Mouse (Mus musculus) forebrain, embryonic 12.5 days (tissue): ENCODE results near the gene Tgfbi. TPM values are rescaled to one million over a fixed set of nuclear protein-coding genes. Genes with fewer than 3 reads are reported as not detected.
A peak's percentile ranks its signal among the peaks of the same experiment; 100 is the strongest.

Experiments
- ATAC-seq: fragments of 200-750 bp; cut with Nextera tagmentation; 2 replicates; pipeline ENCODE4 v1.8.0; 2017; ENCODE audit warnings: moderate TSS enrichment; ENCODE audit not compliant: low FRiP score
- H3K27ac ChIP-seq: fragments of 300-500 bp; sonication (generic); 2 replicates; pipeline ENCODE4 v1.5.1; 2016; ENCODE audit warnings: mild to moderate bottlenecking
- H3K27me3 ChIP-seq: fragments of 300-500 bp; sonication (generic); 2 replicates; pipeline ENCODE4 v1.6.1; 2016; ENCODE audit warnings: mild to moderate bottlenecking
- H3K36me3 ChIP-seq: fragments of 300-500 bp; sonication (generic); replicated peaks from 2 replicates; pipeline ENCODE4 v1.6.1; 2016; ENCODE audit warnings: mild to moderate bottlenecking
- H3K4me1 ChIP-seq: fragments of 300-500 bp; sonication (generic); 2 replicates; pipeline ENCODE4 v1.6.1; 2016
- H3K4me2 ChIP-seq: fragments of 300-500 bp; sonication (generic); 2 replicates; pipeline ENCODE4 v1.6.1; 2016; ENCODE audit warnings: mild to moderate bottlenecking, moderate library complexity
- H3K4me3 ChIP-seq: fragments of 300-500 bp; sonication (generic); replicated peaks from 2 replicates; pipeline ENCODE4 v1.5.1; 2016; ENCODE audit warnings: mild to moderate bottlenecking
- H3K9ac ChIP-seq: fragments of 300-500 bp; sonication (generic); 2 replicates; pipeline ENCODE4 v1.6.1; 2016; ENCODE audit warnings: mild to moderate bottlenecking
- H3K9me3 ChIP-seq: fragments of 300-500 bp; sonication (generic); 2 replicates; pipeline ENCODE4 v1.6.1; 2016
- WGBS: fragments of 180-500 bp; shearing (Covaris S2); methylation state at CpG from one replicate; pipeline ENCODE4 v1.1.7; 2016; 5-methylcytosine and 5-hydroxymethylcytosine counted together
- polyA plus RNA-seq: library from polyadenylated mRNA; unstranded; fragments of >200 nt; fragmentation: Nextera tagmentation; extraction: Ambion mirVana; gene quantifications from 2 replicates; pipeline ENCODE4 v1.2.1, GENCODE M21; 2016

Gene Tgfbi
- polyA plus RNA-seq, 1 experiment from 2014 or later: 24.0 TPM

- Histone ChIP-seq H3K4me2 (no peak overlapping the region), H3K27me3 (no peaks in the 10 kb centered on the region; the same call in 1 of the 2 replicates), H3K9ac (no peak overlapping the region), H3K9me3 (no peaks in the 10 kb centered on the region), H3K4me1 (peaks cover 10% of the 10 kb centered on the region; the same call in 1 of the 2 replicates), H3K36me3 (no peaks in the 10 kb centered on the region), H3K27ac (peak overlapping the region; percentile 59), H3K4me3 (no peak overlapping the region)
- no peak for ATAC-seq
- WGBS: 89% methylated on average over 10 of the region's 10 CpGs
These were observed 38.5 kb downstream of the Tgfbi start for GRCm38 (mm10) chr13:56647597-56648405.

- H3K4me2 ChIP-seq: no peak overlapping the region
- no peaks in the 10 kb centered on the region; the same call in 1 of the 2 replicates for H3K27me3 ChIP-seq
- H3K36me3 ChIP-seq: no peaks in the 10 kb centered on the region
- H3K9me3 ChIP-seq: no peaks in the 10 kb centered on the region
- WGBS: 82% methylated on average over 2 of the region's 2 CpGs
- peaks cover 10% of the 10 kb centered on the region; the same call in 1 of the 2 replicates for H3K4me1 ChIP-seq
- no peak overlapping the region for H3K9ac ChIP-seq
- no peak overlapping the region for H3K27ac ChIP-seq
- no peak for ATAC-seq
- H3K4me3 ChIP-seq: no peak overlapping the region
These were observed 40.7 kb downstream of the Tgfbi start for GRCm38 (mm10) chr13:56650020-56650419.

- no peaks in the 10 kb centered on the region for H3K36me3 ChIP-seq
- H3K9me3 ChIP-seq: no peaks in the 10 kb centered on the region
- no peak overlapping the region for H3K27ac ChIP-seq
- H3K4me2 ChIP-seq: no peak overlapping the region
- no peaks in the 10 kb centered on the region for H3K27me3 ChIP-seq
- H3K4me1 ChIP-seq: peaks cover 10% of the 10 kb centered on the region; the same call in 1 of the 2 replicates
- WGBS: 61% methylated on average over 8 of the region's 8 CpGs
- H3K4me3 ChIP-seq: no peak overlapping the region
- H3K9ac ChIP-seq: no peak overlapping the region
- no peak for ATAC-seq
These were observed 43.1 kb downstream of the Tgfbi start for GRCm38 (mm10) chr13:56652381-56652780.

GRCm38 (mm10) chr13:56654176-56654575 is 44.9 kb downstream of the Tgfbi start:
- H3K4me2 ChIP-seq: no peak overlapping the region

GRCm38 (mm10) chr13:56657946-56658512 is 48.7 kb downstream of the Tgfbi start:
- Histone ChIP-seq H3K4me1 (no peaks in the 10 kb centered on the region), H3K4me3 (no peak overlapping the region), H3K4me2 (no peak overlapping the region), H3K36me3 (no peaks in the 10 kb centered on the region), H3K27ac (no peak overlapping the region), H3K9me3 (no peaks in the 10 kb centered on the region), H3K9ac (no peak overlapping the region), H3K27me3 (no peaks in the 10 kb centered on the region)
- ATAC-seq: no peak
- WGBS: 34% methylated on average over 7 of the region's 7 CpGs

More at GRCm38 (mm10) chr13:56654176-56654575, 44.9 kb downstream of the Tgfbi start:
- ATAC-seq: no peak
- Histone ChIP-seq H3K4me1 (no peaks in the 10 kb centered on the region), H3K9ac (no peak overlapping the region), H3K36me3 (no peaks in the 10 kb centered on the region), H3K27ac (no peak overlapping the region), H3K27me3 (no peaks in the 10 kb centered on the region), H3K4me3 (no peak overlapping the region), H3K9me3 (no peaks in the 10 kb centered on the region)
- 90% methylated on average over 5 of the region's 5 CpGs for WGBS

- H3K4me2 ChIP-seq: no peak overlapping the region
- ATAC-seq: no peak
- no peaks in the 10 kb centered on the region for H3K36me3 ChIP-seq
- H3K9ac ChIP-seq: no peak overlapping the region
- no peaks in the 10 kb centered on the region for H3K4me1 ChIP-seq
- no peak overlapping the region for H3K27ac ChIP-seq
- H3K27me3 ChIP-seq: no peaks in the 10 kb centered on the region
- no peaks in the 10 kb centered on the region for H3K9me3 ChIP-seq
- H3K4me3 ChIP-seq: no peak overlapping the region
- 77% methylated on average over 6 of the region's 6 CpGs for WGBS
These were observed 49.6 kb downstream of the Tgfbi start for GRCm38 (mm10) chr13:56658931-56659330.

GRCm38 (mm10) chr13:56661914-56662621 is 52.7 kb downstream of the Tgfbi start:
- Histone ChIP-seq H3K4me3 (no peak overlapping the region), H3K9me3 (no peaks in the 10 kb centered on the region), H3K4me2 (no peak overlapping the region), H3K36me3 (no peaks in the 10 kb centered on the region), H3K27ac (no peak overlapping the region), H3K27me3 (no peaks in the 10 kb centered on the region; the same call in 1 of the 2 replicates), H3K9ac (no peak overlapping the region), H3K4me1 (no peaks in the 10 kb centered on the region)
- ATAC-seq: no peak
- WGBS: 68% methylated on average over 7 of the region's 7 CpGs

GRCm38 (mm10) chr13:56664256-56665170 is 55.2 kb downstream of the Tgfbi start:
- Histone ChIP-seq H3K27ac (no peak overlapping the region), H3K4me3 (no peak overlapping the region), H3K36me3 (no peaks in the 10 kb centered on the region), H3K4me1 (no peaks in the 10 kb centered on the region), H3K9me3 (no peaks in the 10 kb centered on the region), H3K27me3 (no peaks in the 10 kb centered on the region; the same call in 1 of the 2 replicates), H3K4me2 (no peak overlapping the region), H3K9ac (no peak overlapping the region)
- WGBS: 78% methylated on average over 17 of the region's 17 CpGs
- no peak for ATAC-seq

GRCm38 (mm10) chr13:56671206-56671605 is 61.9 kb downstream of the Tgfbi start:
- Histone ChIP-seq H3K9ac (no peak overlapping the region), H3K4me1 (no peaks in the 10 kb centered on the region), H3K27ac (no peak overlapping the region), H3K9me3 (no peaks in the 10 kb centered on the region), H3K4me2 (no peak overlapping the region), H3K27me3 (peaks cover 7% of the 10 kb centered on the region; the same call in 1 of the 2 replicates), H3K4me3 (no peak overlapping the region), H3K36me3 (no peaks in the 10 kb centered on the region)
- ATAC-seq: no peak
- 76% methylated on average over 11 of the region's 11 CpGs for whole genome bisulfite sequencing

- H3K4me3 ChIP-seq: no peak overlapping the region
- no peaks in the 10 kb centered on the region for H3K9me3 ChIP-seq
- ATAC-seq: no peak
- no peak overlapping the region for H3K4me2 ChIP-seq
- peaks cover 7% of the 10 kb centered on the region; the same call in 1 of the 2 replicates for H3K4me1 ChIP-seq
- H3K27ac ChIP-seq: no peak overlapping the region
- 75% methylated on average over 4 of the region's 4 CpGs for WGBS
- no peak overlapping the region for H3K9ac ChIP-seq
- no peaks in the 10 kb centered on the region for H3K36me3 ChIP-seq
- peaks cover 7% of the 10 kb centered on the region; the same call in 1 of the 2 replicates for H3K27me3 ChIP-seq
These were observed 68.4 kb downstream of the Tgfbi start for GRCm38 (mm10) chr13:56677731-56678130.

GRCm38 (mm10) chr13:56678188-56678787 is 69.0 kb downstream of the Tgfbi start:
- Histone ChIP-seq H3K27me3 (peaks cover 7% of the 10 kb centered on the region; the same call in 1 of the 2 replicates), H3K27ac (no peak overlapping the region; the same call in 1 of the 2 replicates)
- 44% methylated on average over 10 of the region's 10 CpGs for WGBS

More at GRCm38 (mm10) chr13:56678188-56678787, 69.0 kb downstream of the Tgfbi start:
- Histone ChIP-seq H3K4me1 (peaks cover 7% of the 10 kb centered on the region; the same call in 1 of the 2 replicates), H3K4me2 (no peak overlapping the region), H3K9me3 (no peaks in the 10 kb centered on the region), H3K4me3 (no peak overlapping the region), H3K36me3 (no peaks in the 10 kb centered on the region), H3K9ac (no peak overlapping the region)
- no peak for ATAC-seq
